Mouse (Mus musculus): ENCODE data around the gene Tnfrsf19. TPM values are rescaled to one million over a fixed set of nuclear protein-coding genes. Genes with fewer than 3 reads are reported as not detected.

Tnfrsf19 gene
- polyA plus RNA-seq (2014; fragmentation: Illumina TruSeq; extraction: RNeasy Lipid Tissue Mini Kit (QIAGEN cat#74804); ENCODE audit: low read depth, low replicate concordance): 5.9 TPM

GRCm38 (mm10) chr14:61046091-61046681 lies at the start of gene Tnfrsf19:
TSS of gene Tnfrsf19 (minus strand) at chr14:61046490.

Other genes starting within 250 kb of the Tnfrsf19 start
- gene Sacs, start 92.0 kb upstream of the Tnfrsf19 start, polyA plus RNA-seq (2014; fragmentation: Illumina TruSeq; extraction: RNeasy Lipid Tissue Mini Kit (QIAGEN cat#74804); ENCODE audit: low read depth, low replicate concordance): 5.7 TPM
- 0.28 TPM for gene Sgcg, start 212.0 kb upstream of the Tnfrsf19 start, polyA plus RNA-seq (2014; fragmentation: Illumina TruSeq; extraction: RNeasy Lipid Tissue Mini Kit (QIAGEN cat#74804); ENCODE audit: low read depth, low replicate concordance)